Mouse (Mus musculus): Measurements from ENCODE around the gene Kremen1. TPM values are rescaled to one million over a fixed set of nuclear protein-coding genes. Genes with fewer than 3 reads are reported as not detected.

Kremen1 gene
- polyA plus RNA-seq, 1 experiment, result 170 TPM

- DNase-seq, result no peak
- 85% methylated on average over 4 of the region's 4 CpGs for WGBS
- Histone ChIP-seq H3K27me3 (ENCODE audit: control insufficient read depth, insufficient read depth, low read length) (no peaks in the 10 kb centered on the region), H3K27ac (ENCODE audit: control insufficient read depth, insufficient read depth, low read length) (peak overlapping the region; percentile 91), H3K36me3 (ENCODE audit: control insufficient read depth, insufficient read depth, low read length) (no peaks in the 10 kb centered on the region), H3K4me3 (ENCODE audit: control insufficient read depth, insufficient read depth, low read length) (no peak overlapping the region), H3K4me1 (replicated peaks; ENCODE audit: control insufficient read depth, insufficient read depth, low read length) (peaks cover 59% of the 10 kb centered on the region)
- TF ChIP-seq POLR2A (IDR thresholded peaks at IDR 0.05; ENCODE audit: control insufficient read depth, extremely low read depth, insufficient read depth, low read length, poor library complexity) (no peak), CTCF (IDR thresholded peaks at IDR 0.05; ENCODE audit: borderline replicate concordance, control insufficient read depth, extremely low read depth, insufficient read depth, low read length, poor library complexity) (no peak)
These were observed 78.5 kb downstream of the Kremen1 start for GRCm38 (mm10) chr11:5182870-5183269.

- Histone ChIP-seq H3K27ac (ENCODE audit: control insufficient read depth, insufficient read depth, low read length) (peak overlapping the region; percentile 91), H3K4me3 (ENCODE audit: control insufficient read depth, insufficient read depth, low read length) (no peak overlapping the region), H3K27me3 (ENCODE audit: control insufficient read depth, insufficient read depth, low read length) (no peaks in the 10 kb centered on the region), H3K36me3 (ENCODE audit: control insufficient read depth, insufficient read depth, low read length) (no peaks in the 10 kb centered on the region), H3K4me1 (replicated peaks; ENCODE audit: control insufficient read depth, insufficient read depth, low read length) (peaks cover 65% of the 10 kb centered on the region)
- DNase-seq, result peak; percentile 97
- 6% methylated on average over 13 of the region's 13 CpGs for WGBS
- 0 out of 2 replicates have a peak, but pooled peaks have one; percentile 32 for TF ChIP-seq POLR2A (IDR thresholded peaks at IDR 0.05; ENCODE audit: control insufficient read depth, extremely low read depth, insufficient read depth, low read length, poor library complexity)
- TF ChIP-seq CTCF (IDR thresholded peaks at IDR 0.05; ENCODE audit: borderline replicate concordance, control insufficient read depth, extremely low read depth, insufficient read depth, low read length, poor library complexity), result peak; percentile 99
These were observed 79.4 kb downstream of the Kremen1 start for GRCm38 (mm10) chr11:5181850-5182404.

DNA sequence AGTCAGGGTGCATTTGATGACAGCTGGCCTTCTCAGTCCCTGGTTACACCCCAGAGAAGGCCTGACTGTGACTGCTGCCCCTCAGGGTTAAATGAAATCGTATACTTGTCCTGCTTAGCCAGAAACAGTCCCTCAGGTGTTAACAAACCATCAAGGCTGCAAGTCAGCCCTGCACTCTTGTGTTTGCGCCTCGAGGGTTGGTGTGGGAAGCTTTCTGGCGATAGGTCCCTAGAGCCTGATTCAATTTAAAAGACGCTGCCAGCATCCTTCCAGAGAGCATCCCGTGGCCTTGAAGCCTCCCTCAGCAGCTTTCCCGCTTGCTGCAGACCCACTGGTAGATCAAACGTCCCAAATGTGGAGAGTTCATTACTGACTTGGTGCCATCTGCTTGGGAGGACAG is 82.0 kb downstream of the Kremen1 start:
- WGBS, result 58% methylated on average over 8 of the region's 8 CpGs
- Histone ChIP-seq H3K36me3 (ENCODE audit: control insufficient read depth, insufficient read depth, low read length) (no peaks in the 10 kb centered on the region), H3K4me3 (ENCODE audit: control insufficient read depth, insufficient read depth, low read length) (no peak overlapping the region), H3K4me1 (replicated peaks; ENCODE audit: control insufficient read depth, insufficient read depth, low read length) (peaks cover 82% of the 10 kb centered on the region), H3K27ac (ENCODE audit: control insufficient read depth, insufficient read depth, low read length) (peak overlapping the region; percentile 50), H3K27me3 (ENCODE audit: control insufficient read depth, insufficient read depth, low read length) (no peaks in the 10 kb centered on the region)
- DNase-seq, result peak; percentile 39
- TF ChIP-seq POLR2A (IDR thresholded peaks at IDR 0.05; ENCODE audit: control insufficient read depth, extremely low read depth, insufficient read depth, low read length, poor library complexity) (0 out of 2 replicates have a peak, but pooled peaks have one; percentile 6), CTCF (IDR thresholded peaks at IDR 0.05; ENCODE audit: borderline replicate concordance, control insufficient read depth, extremely low read depth, insufficient read depth, low read length, poor library complexity) (no peak)

- WGBS, result 14% methylated on average over 12 of the region's 12 CpGs
- Histone ChIP-seq H3K27me3 (ENCODE audit: control insufficient read depth, insufficient read depth, low read length) (no peaks in the 10 kb centered on the region), H3K4me1 (replicated peaks; ENCODE audit: control insufficient read depth, insufficient read depth, low read length) (peaks cover 82% of the 10 kb centered on the region), H3K27ac (ENCODE audit: control insufficient read depth, insufficient read depth, low read length) (peak overlapping the region; percentile 99), H3K4me3 (ENCODE audit: control insufficient read depth, insufficient read depth, low read length) (peak overlapping the region; percentile 17), H3K36me3 (ENCODE audit: control insufficient read depth, insufficient read depth, low read length) (no peaks in the 10 kb centered on the region)
- no peak for TF ChIP-seq POLR2A (IDR thresholded peaks at IDR 0.05; ENCODE audit: control insufficient read depth, extremely low read depth, insufficient read depth, low read length, poor library complexity)
- no peak for TF ChIP-seq CTCF (IDR thresholded peaks at IDR 0.05; ENCODE audit: borderline replicate concordance, control insufficient read depth, extremely low read depth, insufficient read depth, low read length, poor library complexity)
- DNase-seq, result peak; percentile 79
These were observed 84.2 kb downstream of the Kremen1 start for GRCm38 (mm10) chr11:5177171-5177570.

- H3K27ac ChIP-seq (ENCODE audit: control insufficient read depth, insufficient read depth, low read length), result peak overlapping the region; percentile 99
- no peak overlapping the region for H3K4me3 ChIP-seq (ENCODE audit: control insufficient read depth, insufficient read depth, low read length)
- TF ChIP-seq POLR2A (IDR thresholded peaks at IDR 0.05; ENCODE audit: control insufficient read depth, extremely low read depth, insufficient read depth, low read length, poor library complexity), result no peak
- TF ChIP-seq CTCF (IDR thresholded peaks at IDR 0.05; ENCODE audit: borderline replicate concordance, control insufficient read depth, extremely low read depth, insufficient read depth, low read length, poor library complexity), result no peak
- no peaks in the 10 kb centered on the region for H3K36me3 ChIP-seq (ENCODE audit: control insufficient read depth, insufficient read depth, low read length)
- H3K27me3 ChIP-seq (ENCODE audit: control insufficient read depth, insufficient read depth, low read length), result no peaks in the 10 kb centered on the region
- peak; percentile 55 for DNase-seq
- WGBS, result 31% methylated on average over 8 of the region's 8 CpGs
- peaks cover 81% of the 10 kb centered on the region for H3K4me1 ChIP-seq (replicated peaks; ENCODE audit: control insufficient read depth, insufficient read depth, low read length)
These were observed 84.7 kb downstream of the Kremen1 start for GRCm38 (mm10) chr11:5176685-5177084.

- no peak for DNase-seq
- no peak overlapping the region for H3K4me3 ChIP-seq (ENCODE audit: control insufficient read depth, insufficient read depth, low read length)
- no peaks in the 10 kb centered on the region for H3K27me3 ChIP-seq (ENCODE audit: control insufficient read depth, insufficient read depth, low read length)
- TF ChIP-seq CTCF (IDR thresholded peaks at IDR 0.05; ENCODE audit: borderline replicate concordance, control insufficient read depth, extremely low read depth, insufficient read depth, low read length, poor library complexity) (no peak), POLR2A (IDR thresholded peaks at IDR 0.05; ENCODE audit: control insufficient read depth, extremely low read depth, insufficient read depth, low read length, poor library complexity) (no peak)
- H3K36me3 ChIP-seq (ENCODE audit: control insufficient read depth, insufficient read depth, low read length), result no peaks in the 10 kb centered on the region
- peak overlapping the region; percentile 99 for H3K27ac ChIP-seq (ENCODE audit: control insufficient read depth, insufficient read depth, low read length)
- peaks cover 75% of the 10 kb centered on the region for H3K4me1 ChIP-seq (replicated peaks; ENCODE audit: control insufficient read depth, insufficient read depth, low read length)
- 29% methylated on average over 2 of the region's 2 CpGs for WGBS
These were observed 85.5 kb downstream of the Kremen1 start for GRCm38 (mm10) chr11:5175866-5176265.
